Mouse (Mus musculus) urinary bladder, adult 18-20 months (tissue): ENCODE results near the gene Trp53rkb.

Experiments used
- DNase-seq, 2 experiments: peaks; one replicate each; pipeline ENCODE4 v3.0.0; 2022; ENCODE audit warnings: low spot score in 2 of 2, mixed read lengths in 2 of 2

The Trp53rkb gene

GRCm38 (mm10) chr2:166799615-166800472 lies 7.5 kb downstream of the Trp53rkb start:
- no peak for DNase-seq

- no peak for DNase-seq
Observed at GRCm38 (mm10) chr2:166800473-166800857, 8.1 kb downstream of the Trp53rkb start.

GRCm38 (mm10) chr2:166801436-166801835 lies 9.1 kb downstream of the Trp53rkb start:
- no peak for DNase-seq

GRCm38 (mm10) chr2:166803298-166803697 lies 11.0 kb downstream of the Trp53rkb start:
- DNase-seq, result no peak

- DNase-seq, result peak; percentile 78 to 81
Observed at GRCm38 (mm10) chr2:166805250-166806172, 13.2 kb downstream of the Trp53rkb start, which contains the start of gene Arfgef2. TSS of gene Arfgef2 (plus strand) at chr2:166805588.

- DNase-seq, result no peak
Observed at GRCm38 (mm10) chr2:166806173-166806705, 13.9 kb downstream of the Trp53rkb start.

GRCm38 (mm10) chr2:166806813-166807212 lies 14.5 kb downstream of the Trp53rkb start:
- no peak for DNase-seq

GRCm38 (mm10) chr2:166809499-166809898 lies 17.2 kb downstream of the Trp53rkb start:
- DNase-seq, result no peak

GRCm38 (mm10) chr2:166810821-166811220 lies 18.5 kb downstream of the Trp53rkb start:
- no peak for DNase-seq

- no peak for DNase-seq
Observed at GRCm38 (mm10) chr2:166818463-166819143, 26.3 kb downstream of the Trp53rkb start.

GRCm38 (mm10) chr2:166819849-166820248 lies 27.5 kb downstream of the Trp53rkb start:
- DNase-seq, result no peak

GRCm38 (mm10) chr2:166820844-166821243 lies 28.5 kb downstream of the Trp53rkb start:
- DNase-seq, result no peak

- DNase-seq, result no peak
Observed at GRCm38 (mm10) chr2:166821406-166821805, 29.1 kb downstream of the Trp53rkb start.

GRCm38 (mm10) chr2:166822119-166822826 lies 29.9 kb downstream of the Trp53rkb start:
- DNase-seq, result no peak

- no peak for DNase-seq
Observed at GRCm38 (mm10) chr2:166822901-166823300, 30.6 kb downstream of the Trp53rkb start.

- no peak for DNase-seq
Observed at GRCm38 (mm10) chr2:166824386-166824785, 32.1 kb downstream of the Trp53rkb start.

- DNase-seq, result no peak
Observed at GRCm38 (mm10) chr2:166824998-166825397, 32.7 kb downstream of the Trp53rkb start.

- DNase-seq, result no peak
Observed at GRCm38 (mm10) chr2:166826491-166827224, 34.3 kb downstream of the Trp53rkb start.

GRCm38 (mm10) chr2:166828306-166828705 lies 36.0 kb downstream of the Trp53rkb start:
- no peak for DNase-seq

GRCm38 (mm10) chr2:166830350-166830749 lies 38.0 kb downstream of the Trp53rkb start:
- DNase-seq, result peak in 1 of 2 experiments; percentile 34
